Mouse (Mus musculus) spleen, adult 2 months (tissue): ENCODE data around the gene Erg. TPM values are rescaled to one million over a fixed set of nuclear protein-coding genes. Genes with fewer than 3 reads are reported as not detected.
A peak's percentile ranks its signal among the peaks of the same experiment; 100 is the strongest.

Experiments
- DNase-seq, 2 experiments: peaks; one replicate each; pipeline versions ENCODE4 v3.0.0 to v3.0.0-alpha.2; 2012 to 2021; ENCODE audit warnings: low spot score in 2 of 2, low read depth in 1 of 2
- H3K27ac ChIP-seq: fragments of 200-500 bp; 2 replicates; pipeline ENCODE4 v1.5.1; 2012; ENCODE audit warnings: low read length, inconsistent platforms; ENCODE audit not compliant: insufficient read depth
- H3K27me3 ChIP-seq: fragments of 200-500 bp; 2 replicates; pipeline ENCODE4 v1.6.1; 2012; ENCODE audit warnings: mild to moderate bottlenecking, moderate library complexity, low read length, inconsistent platforms; ENCODE audit not compliant: control insufficient read depth, insufficient read depth
- H3K36me3 ChIP-seq: fragments of 200-500 bp; 2 replicates; pipeline ENCODE4 v1.6.1; 2012; ENCODE audit warnings: mild to moderate bottlenecking, low read length, inconsistent platforms; ENCODE audit not compliant: control insufficient read depth, insufficient read depth
- H3K4me1 ChIP-seq: fragments of 200-500 bp; 2 replicates; pipeline ENCODE4 v1.6.1; 2011; ENCODE audit warnings: inconsistent platforms; ENCODE audit not compliant: control insufficient read depth, insufficient read depth, insufficient read length
- H3K4me3 ChIP-seq: fragments of 200-500 bp; 2 replicates; pipeline ENCODE4 v1.5.1; 2011; ENCODE audit warnings: mild to moderate bottlenecking, inconsistent platforms; ENCODE audit not compliant: insufficient read depth, insufficient read length; ENCODE audit errors: extremely low read depth
- CTCF ChIP-seq: fragments of 200-500 bp; IDR thresholded peaks from 2 replicates; pipeline ENCODE4 v1.5.1; 2011; ENCODE audit warnings: mild to moderate bottlenecking, inconsistent platforms; ENCODE audit not compliant: insufficient read depth, insufficient read length, insufficient replicate concordance; ENCODE audit errors: extremely low read depth
- POLR2A ChIP-seq: fragments of 200-500 bp; IDR thresholded peaks from 2 replicates; pipeline ENCODE4 v1.6.1; 2011; ENCODE audit warnings: low read depth, low read length, inconsistent platforms
- WGBS: fragments of 180-500 bp; shearing (Covaris S2); methylation state at CpG from one replicate; pipeline ENCODE4 v1.1.7; 2018; 5-methylcytosine and 5-hydroxymethylcytosine counted together
- polyA plus RNA-seq: library from polyadenylated mRNA; depleted of rRNA; stranded (reverse); fragments of >200 nt; gene quantifications from 2 replicates; pipeline ENCODE4 v1.2.3, GENCODE M21; 2012

Gene Erg
- polyA plus RNA-seq, 1 experiment, result 7.1 TPM

DNA sequence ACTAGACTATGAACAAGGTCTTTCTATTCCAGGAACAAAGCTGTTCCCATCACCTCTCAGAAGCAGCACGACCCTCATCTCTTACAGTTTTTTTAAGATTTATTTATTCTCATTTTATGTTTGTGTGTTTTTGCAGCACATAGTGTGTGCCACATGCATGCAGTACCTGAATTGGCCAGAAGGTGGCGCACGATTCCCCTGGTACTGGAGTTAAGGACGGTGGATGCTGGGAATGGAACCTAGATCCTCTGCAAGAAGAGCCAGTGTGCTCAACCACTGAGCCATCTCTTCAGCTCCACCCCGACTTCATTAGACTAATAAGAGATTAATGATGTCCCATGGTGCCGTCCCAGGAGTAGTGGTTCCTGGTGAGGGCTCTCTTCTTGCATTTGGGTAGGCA is 29.2 kb upstream of the Erg start:
- H3K27ac ChIP-seq, result no peak overlapping the region
- peak; percentile 4 to 24 for DNase-seq
- TF ChIP-seq POLR2A, result no peak
- peak; percentile 58; the same call in 1 of the 2 replicates for TF ChIP-seq CTCF
- no peaks in the 10 kb centered on the region for H3K27me3 ChIP-seq
- no peaks in the 10 kb centered on the region for H3K4me1 ChIP-seq
- no peaks in the 10 kb centered on the region for H3K36me3 ChIP-seq
- H3K4me3 ChIP-seq, result no peak overlapping the region
- WGBS, result 48% methylated on average over 6 of the region's 6 CpGs

DNA sequence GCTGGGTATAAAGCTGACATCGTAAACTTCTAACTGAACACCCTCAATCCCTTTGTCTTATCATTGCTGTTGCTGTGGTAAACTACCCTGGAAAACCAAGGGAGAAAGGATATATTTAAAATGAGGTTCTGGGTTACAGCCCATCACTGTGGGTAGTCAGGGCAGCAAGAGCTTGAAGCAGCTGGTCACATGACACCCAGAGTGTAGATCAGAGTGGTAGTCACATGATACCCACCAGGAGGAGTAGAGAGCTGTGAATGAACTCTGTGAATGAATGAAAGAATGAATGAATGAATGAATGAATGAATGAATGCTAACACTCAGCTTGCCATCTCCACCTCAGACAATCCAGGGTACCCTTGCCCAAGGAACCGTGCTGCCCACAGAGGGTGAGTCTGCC is 28.1 kb upstream of the Erg start:
- Histone ChIP-seq H3K4me3 (no peak overlapping the region), H3K36me3 (no peaks in the 10 kb centered on the region), H3K27me3 (no peaks in the 10 kb centered on the region), H3K4me1 (no peaks in the 10 kb centered on the region), H3K27ac (no peak overlapping the region)
- TF ChIP-seq CTCF (no peak), POLR2A (no peak)
- 92% methylated on average over 2 of the region's 2 CpGs for WGBS
- DNase-seq, result peak in 1 of 2 experiments; percentile 2

- TF ChIP-seq CTCF, result no peak
- TF ChIP-seq POLR2A, result no peak
- no peak overlapping the region for H3K4me3 ChIP-seq
- no peak overlapping the region for H3K27ac ChIP-seq
- WGBS, result 53% methylated on average over 20 of the region's 20 CpGs
- H3K36me3 ChIP-seq, result no peaks in the 10 kb centered on the region
- H3K27me3 ChIP-seq, result no peaks in the 10 kb centered on the region
- H3K4me1 ChIP-seq, result no peaks in the 10 kb centered on the region
- no peak for DNase-seq
These were observed 25.8 kb upstream of the Erg start for GRCm38 (mm10) chr16:95611982-95612746.

DNA sequence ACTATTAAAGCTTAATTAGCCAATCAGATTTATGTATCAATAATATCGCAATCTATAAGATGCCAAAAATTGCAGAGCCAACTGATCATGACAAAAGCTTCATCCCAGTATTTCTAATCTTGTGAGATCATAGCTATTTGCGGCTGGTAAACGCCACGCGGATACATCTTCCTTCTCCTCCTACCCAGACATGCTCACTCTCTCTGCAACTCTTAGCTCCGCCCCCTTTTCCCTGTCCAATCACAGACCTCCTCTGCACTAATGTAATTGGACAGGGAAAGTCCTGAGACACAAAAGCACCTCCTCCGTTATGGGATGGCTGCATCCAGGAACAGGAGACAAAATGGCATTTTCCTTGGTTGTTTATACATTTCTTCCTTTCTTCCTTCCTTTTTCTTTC is 22.2 kb upstream of the Erg start:
- no peak for TF ChIP-seq POLR2A
- TF ChIP-seq CTCF, result no peak
- Histone ChIP-seq H3K27ac (no peak overlapping the region), H3K36me3 (no peaks in the 10 kb centered on the region), H3K4me1 (no peaks in the 10 kb centered on the region), H3K27me3 (no peaks in the 10 kb centered on the region), H3K4me3 (no peak overlapping the region)
- 85% methylated on average over 7 of the region's 7 CpGs for WGBS
- no peak for DNase-seq

DNA sequence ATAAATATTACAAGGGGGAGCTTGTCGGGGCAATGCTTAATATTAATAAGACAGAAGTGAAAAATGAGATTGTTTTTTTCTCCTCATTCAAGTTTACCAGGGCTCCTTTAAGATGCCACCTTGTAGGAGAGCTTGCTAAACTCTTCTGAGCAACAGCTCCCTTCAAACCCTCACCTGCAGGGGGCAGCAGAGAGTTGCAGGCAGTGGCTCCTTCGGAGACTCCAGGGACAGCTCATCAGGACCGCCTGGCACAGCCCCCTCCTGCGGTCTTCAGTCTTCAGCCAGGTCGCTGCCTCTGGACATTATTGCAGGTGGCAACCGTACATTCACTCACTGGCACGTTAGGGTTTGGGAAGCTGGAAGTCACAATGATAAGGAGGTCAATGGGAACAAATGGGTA is 18.9 kb upstream of the Erg start:
- Histone ChIP-seq H3K27me3 (no peaks in the 10 kb centered on the region), H3K36me3 (no peaks in the 10 kb centered on the region), H3K4me3 (no peak overlapping the region), H3K27ac (no peak overlapping the region), H3K4me1 (no peaks in the 10 kb centered on the region)
- TF ChIP-seq CTCF, result peak; percentile 79; the same call in 1 of the 2 replicates
- TF ChIP-seq POLR2A, result no peak
- DNase-seq, result peak in 1 of 2 experiments; percentile 60
- WGBS, result 29% methylated on average over 7 of the region's 7 CpGs

- TF ChIP-seq CTCF (no peak), POLR2A (no peak)
- 83% methylated on average over 5 of the region's 5 CpGs for WGBS
- no peak overlapping the region for H3K4me3 ChIP-seq
- H3K4me1 ChIP-seq, result no peaks in the 10 kb centered on the region
- no peak overlapping the region for H3K27ac ChIP-seq
- no peak for DNase-seq
- no peaks in the 10 kb centered on the region for H3K36me3 ChIP-seq
- H3K27me3 ChIP-seq, result no peaks in the 10 kb centered on the region
These were observed 16.1 kb upstream of the Erg start for GRCm38 (mm10) chr16:95602504-95602903.

DNA sequence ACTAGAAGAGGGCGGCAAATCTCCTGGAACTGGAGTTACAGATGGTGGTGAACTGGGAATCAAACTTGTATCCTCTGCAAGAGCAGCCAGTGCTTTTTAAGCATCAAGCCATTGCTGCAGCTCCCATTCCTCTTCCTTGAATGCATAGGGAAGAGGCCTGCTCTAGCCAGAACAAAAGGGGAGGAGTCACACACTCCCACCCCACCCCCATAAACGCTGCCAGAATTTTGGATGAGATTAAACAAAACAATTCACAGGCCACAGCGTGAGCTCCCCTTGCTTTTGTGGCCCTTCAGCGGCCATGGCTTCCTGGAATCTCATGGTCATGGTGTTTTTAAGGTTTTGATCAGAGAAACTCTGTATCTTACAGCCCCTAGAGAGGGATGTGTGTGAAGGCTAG is 15.4 kb upstream of the Erg start:
- WGBS, result 71% methylated on average over 4 of the region's 4 CpGs
- Histone ChIP-seq H3K27me3 (no peaks in the 10 kb centered on the region), H3K4me3 (no peak overlapping the region), H3K4me1 (no peaks in the 10 kb centered on the region), H3K27ac (no peak overlapping the region), H3K36me3 (no peaks in the 10 kb centered on the region)
- TF ChIP-seq POLR2A (no peak), CTCF (no peak)
- no peak for DNase-seq
